Comparison of ENCODE assay signal across 10 mouse cellular contexts in genomic region chr9:122571001-122571400, GRCm38 (mm10).
DNase-seq lines count a peak whose midpoint lies in the region; ATAC-seq and TF ChIP-seq lines count a peak whose summit lies in the region.
"Had no signal": no experiment of that assay in that cellular context is flagged by ENCODE, and none has a peak within 500 bp of the region (broad histone marks: within the 10 kb centered on the region; RNA-seq: fewer than 3 reads in every experiment).

No protein-coding gene starts in this region.

- no peak overlapping the region for H3K27ac ChIP-seq in forebrain, embryonic 10.5 days
- H3K27ac ChIP-seq in forebrain, embryonic 11.5 days (ENCODE audit: low read depth, low read length), result no peak overlapping the region
- H3K27ac ChIP-seq in hindbrain, embryonic 10.5 days, result no peak overlapping the region
- H3K27ac ChIP-seq in midbrain, embryonic 10.5 days (replicated peaks), result no peak overlapping the region

- no peak for TF ChIP-seq CTCF in E14TG2a.4 (conservative IDR thresholded peaks at IDR 0.05; ENCODE audit: low read length)

- H3K36me3 ChIP-seq in forebrain, embryonic 10.5 days (replicated peaks), result no peaks in the 10 kb centered on the region
- no peaks in the 10 kb centered on the region for H3K36me3 ChIP-seq in forebrain, embryonic 11.5 days (ENCODE audit: control insufficient read depth, insufficient read depth, low read length)
- H3K36me3 ChIP-seq in E14TG2a.4 (ENCODE audit: insufficient read depth, low read length), result no peaks in the 10 kb centered on the region
- no peaks in the 10 kb centered on the region for H3K36me3 ChIP-seq in hindbrain, embryonic 10.5 days
- no peaks in the 10 kb centered on the region for H3K36me3 ChIP-seq in midbrain, embryonic 10.5 days

- H3K9me3 ChIP-seq in forebrain, embryonic 10.5 days, result no peaks in the 10 kb centered on the region
- no peaks in the 10 kb centered on the region for H3K9me3 ChIP-seq in forebrain, embryonic 11.5 days (ENCODE audit: control insufficient read depth, low read length)
- H3K9me3 ChIP-seq in E14TG2a.4 (ENCODE audit: low read length), result no peaks in the 10 kb centered on the region
- H3K9me3 ChIP-seq in hindbrain, embryonic 10.5 days, result no peaks in the 10 kb centered on the region
- H3K9me3 ChIP-seq in midbrain, embryonic 10.5 days (replicated peaks), result no peaks in the 10 kb centered on the region

- no peak overlapping the region for H3K4me2 ChIP-seq in forebrain, embryonic 11.5 days (ENCODE audit: low read depth, low read length, severe bottlenecking)

- peak overlapping the region; percentile 71; the same call in 1 of the 2 replicates for H3K4me3 ChIP-seq in forebrain, embryonic 10.5 days
- H3K4me3 ChIP-seq in forebrain, embryonic 11.5 days (ENCODE audit: low read depth, low read length), result no peak overlapping the region; the same call in 1 of the 2 replicates
- H3K4me3 ChIP-seq in E14TG2a.4 (replicated peaks; ENCODE audit: low read length), result peak overlapping the region; percentile 83; the same call in 1 of the 2 replicates
- H3K4me3 ChIP-seq in hindbrain, embryonic 10.5 days, result 0 out of 2 replicates have a peak overlapping the region, but pooled peaks have one; percentile 73
- peak overlapping the region; percentile 73 for H3K4me3 ChIP-seq in midbrain, embryonic 10.5 days

- DNase-seq in forebrain, embryonic 10.5 days (ENCODE audit: extremely low spot score, low spot score), result no peak
- no peak for DNase-seq in forebrain, embryonic 11.5 days (ENCODE audit: low spot score)
- peak; percentile 15 for DNase-seq in hindbrain, embryonic 10.5 days (ENCODE audit: low spot score)
- peak; percentile 20 for DNase-seq in midbrain, embryonic 10.5 days (ENCODE audit: low spot score)
- DNase-seq in thymus, postnatal 4 days, result no peak
- DNase-seq in thymus, adult 18-20 months, result no peak
- no peak for DNase-seq in adrenal gland, postnatal 36 days
- DNase-seq: gastrocnemius, postnatal 10 days had no signal

- peaks cover 46% of the 10 kb centered on the region for H3K4me1 ChIP-seq in forebrain, embryonic 10.5 days
- H3K4me1 ChIP-seq in forebrain, embryonic 11.5 days (replicated peaks; ENCODE audit: control insufficient read depth, insufficient read depth, low read length), result peaks cover 17% of the 10 kb centered on the region; the same call in 1 of the 2 replicates
- peaks cover 37% of the 10 kb centered on the region for H3K4me1 ChIP-seq in E14TG2a.4 (replicated peaks; ENCODE audit: low read depth, low read length)
- peaks cover 46% of the 10 kb centered on the region for H3K4me1 ChIP-seq in hindbrain, embryonic 10.5 days (replicated peaks)
- H3K4me1 ChIP-seq in midbrain, embryonic 10.5 days, result peaks cover 45% of the 10 kb centered on the region

- H3K9ac ChIP-seq in forebrain, embryonic 11.5 days (ENCODE audit: low read length), result no peak overlapping the region

- peaks cover 99% of the 10 kb centered on the region for H3K27me3 ChIP-seq in forebrain, embryonic 10.5 days (ENCODE audit: poor library complexity, severe bottlenecking)
- peaks cover 77% of the 10 kb centered on the region for H3K27me3 ChIP-seq in forebrain, embryonic 11.5 days (ENCODE audit: control insufficient read depth, insufficient read depth, low read length)
- peaks cover 88% of the 10 kb centered on the region for H3K27me3 ChIP-seq in E14TG2a.4 (ENCODE audit: insufficient read depth, low read length)
- peaks cover 98% of the 10 kb centered on the region for H3K27me3 ChIP-seq in hindbrain, embryonic 10.5 days (ENCODE audit: insufficient read depth, poor library complexity, severe bottlenecking)
- peaks cover 100% of the 10 kb centered on the region for H3K27me3 ChIP-seq in midbrain, embryonic 10.5 days (ENCODE audit: low read depth, poor library complexity, severe bottlenecking)

- ATAC-seq in forebrain, embryonic 11.5 days (replicated peaks; ENCODE audit: low FRiP score), result no peak
- ATAC-seq: Patski had no signal

- 4% methylated on average over 10 of the region's 10 CpGs for WGBS in forebrain, embryonic 10.5 days
- 1% methylated on average over 10 of the region's 10 CpGs for WGBS in forebrain, embryonic 11.5 days
- 4% methylated on average over 10 of the region's 10 CpGs for WGBS in hindbrain, embryonic 10.5 days
- WGBS in midbrain, embryonic 10.5 days, result 3% methylated on average over 10 of the region's 10 CpGs

Comparison
In these comparisons a context has a peak if more than half of its experiments do, and no peak if none do; other contexts are left out.
1. DNase-seq: peak in hindbrain, embryonic 10.5 days (single experiment) and midbrain, embryonic 10.5 days (single experiment); none in forebrain, embryonic 10.5 days (single experiment), forebrain, embryonic 11.5 days (single experiment), thymus, postnatal 4 days (single experiment), thymus, adult 18-20 months (0 of 2) and adrenal gland, postnatal 36 days (0 of 2).